Mouse (Mus musculus): Measurements from ENCODE around the gene Dpyd. TPM values are rescaled to one million over a fixed set of nuclear protein-coding genes. Genes with fewer than 3 reads are reported as not detected.

Dpyd gene
- polyA plus RNA-seq, 1 experiment: not detected

DNA sequence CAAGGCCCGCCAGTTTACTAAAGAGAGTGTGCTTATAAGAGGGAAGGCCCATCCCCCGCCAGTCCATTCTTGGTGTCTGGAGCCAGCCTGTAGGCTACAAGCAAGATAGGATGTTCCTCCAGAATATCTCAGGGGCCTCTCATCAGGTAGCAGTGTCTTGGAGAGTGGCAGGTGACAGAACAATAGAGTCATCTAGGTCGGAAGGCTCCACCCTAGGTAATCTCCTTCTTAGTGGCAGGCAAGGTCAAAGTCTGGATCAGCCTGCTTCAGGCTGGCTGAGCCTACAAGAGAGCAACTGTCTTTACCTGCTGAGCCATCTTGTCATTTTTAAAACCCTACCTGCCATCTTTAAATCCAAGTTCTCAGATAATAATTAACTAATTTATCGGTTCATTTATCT lies 596.7 kb downstream of the Dpyd start:
- H3K4me1 ChIP-seq: no peaks in the 10 kb centered on the region
- H3K36me3 ChIP-seq (replicated peaks; ENCODE audit: low read length): no peaks in the 10 kb centered on the region
- H3K9me3 ChIP-seq: peaks cover 27% of the 10 kb centered on the region
- no peaks in the 10 kb centered on the region for H3K27me3 ChIP-seq (replicated peaks)
- no peak overlapping the region for H3K4me3 ChIP-seq (replicated peaks)
- no peak for TF ChIP-seq FLI1 (IDR thresholded peaks at IDR 0.05; ENCODE audit: low read length)
- TF ChIP-seq GATA1 (IDR thresholded peaks at IDR 0.05; ENCODE audit: borderline replicate concordance, low read length): no peak

DNA sequence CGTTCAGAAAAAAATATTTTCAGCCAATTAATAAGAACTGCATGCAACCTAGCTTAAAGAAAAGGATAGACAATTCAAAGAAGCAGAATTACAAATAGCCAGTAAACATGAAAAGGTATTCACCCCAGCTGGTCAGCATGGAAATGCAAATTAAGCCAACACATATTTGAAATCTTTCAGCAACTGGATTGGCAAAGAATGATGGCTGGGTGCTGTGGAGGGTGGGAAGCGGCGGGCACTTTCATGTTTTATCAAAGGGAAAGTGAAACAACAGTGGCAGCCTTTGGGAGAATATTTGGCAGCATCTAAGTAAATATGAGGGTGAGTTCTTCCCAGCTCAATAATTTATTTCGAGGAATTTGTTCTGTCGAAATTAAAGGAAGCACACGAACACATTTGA lies 603.8 kb downstream of the Dpyd start:
- Histone ChIP-seq H3K27me3 (replicated peaks) (no peaks in the 10 kb centered on the region), H3K9me3 (0 out of 2 replicates have a peak, but pooled peaks cover 5% of the 10 kb centered on the region), H3K36me3 (replicated peaks; ENCODE audit: low read length) (no peaks in the 10 kb centered on the region), H3K4me1 (no peaks in the 10 kb centered on the region), H3K4me3 (replicated peaks) (no peak overlapping the region)
- TF ChIP-seq FLI1 (IDR thresholded peaks at IDR 0.05; ENCODE audit: low read length) (no peak), GATA1 (IDR thresholded peaks at IDR 0.05; ENCODE audit: borderline replicate concordance, low read length) (no peak)

- no peaks in the 10 kb centered on the region for H3K27me3 ChIP-seq (replicated peaks)
- no peaks in the 10 kb centered on the region for H3K4me1 ChIP-seq
- no peak overlapping the region for H3K4me3 ChIP-seq (replicated peaks)
- no peaks in the 10 kb centered on the region for H3K36me3 ChIP-seq (replicated peaks; ENCODE audit: low read length)
- TF ChIP-seq FLI1 (IDR thresholded peaks at IDR 0.05; ENCODE audit: low read length) (no peak), GATA1 (IDR thresholded peaks at IDR 0.05; ENCODE audit: borderline replicate concordance, low read length) (no peak)
- peaks cover 4% of the 10 kb centered on the region; the same call in 1 of the 2 replicates for H3K9me3 ChIP-seq
Observed at GRCm38 (mm10) chr3:119168166-119168565, 606.2 kb downstream of the Dpyd start.

DNA sequence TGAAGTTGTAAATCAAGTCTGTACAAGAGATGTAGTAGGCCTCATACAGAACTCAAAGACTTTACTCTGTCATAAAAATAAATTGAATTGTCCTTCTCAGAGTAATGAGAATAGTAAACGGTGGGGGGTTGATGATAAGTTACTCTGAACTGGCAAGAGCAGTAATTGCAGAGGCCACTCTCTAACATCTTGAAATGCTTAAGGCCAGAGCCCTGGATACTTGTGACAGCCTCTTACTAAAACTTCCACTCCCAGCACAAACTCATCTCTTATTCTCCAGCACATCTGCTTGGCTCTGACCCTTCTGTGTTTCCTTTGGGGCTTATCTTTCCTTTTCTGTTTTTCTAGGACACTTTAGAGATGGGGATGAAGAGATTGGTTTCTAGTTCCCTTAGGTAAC lies 606.7 kb downstream of the Dpyd start:
- Histone ChIP-seq H3K36me3 (replicated peaks; ENCODE audit: low read length) (no peaks in the 10 kb centered on the region), H3K27me3 (replicated peaks) (no peaks in the 10 kb centered on the region)
- TF ChIP-seq FLI1 (IDR thresholded peaks at IDR 0.05; ENCODE audit: low read length) (no peak), GATA1 (IDR thresholded peaks at IDR 0.05; ENCODE audit: borderline replicate concordance, low read length) (no peak)

GRCm38 (mm10) chr3:119183261-119183660 lies 621.3 kb downstream of the Dpyd start:
- Histone ChIP-seq H3K4me1 (no peaks in the 10 kb centered on the region), H3K9me3 (peaks cover 4% of the 10 kb centered on the region; the same call in 1 of the 2 replicates), H3K36me3 (replicated peaks; ENCODE audit: low read length) (no peaks in the 10 kb centered on the region), H3K27me3 (replicated peaks) (no peaks in the 10 kb centered on the region), H3K4me3 (replicated peaks) (no peak overlapping the region)
- TF ChIP-seq FLI1 (IDR thresholded peaks at IDR 0.05; ENCODE audit: low read length): no peak
- no peak for TF ChIP-seq GATA1 (IDR thresholded peaks at IDR 0.05; ENCODE audit: borderline replicate concordance, low read length)

More for the DNA sequence above, 606.7 kb downstream of the Dpyd start:
- H3K9me3 ChIP-seq: peaks cover 4% of the 10 kb centered on the region; the same call in 1 of the 2 replicates
- no peaks in the 10 kb centered on the region for H3K4me1 ChIP-seq
- no peak overlapping the region for H3K4me3 ChIP-seq (replicated peaks)

- TF ChIP-seq GATA1 (IDR thresholded peaks at IDR 0.05; ENCODE audit: borderline replicate concordance, low read length) (no peak), FLI1 (IDR thresholded peaks at IDR 0.05; ENCODE audit: low read length) (no peak)
- Histone ChIP-seq H3K27me3 (replicated peaks) (no peaks in the 10 kb centered on the region), H3K9me3 (peaks cover 6% of the 10 kb centered on the region; the same call in 1 of the 2 replicates), H3K36me3 (replicated peaks; ENCODE audit: low read length) (no peaks in the 10 kb centered on the region), H3K4me3 (replicated peaks) (no peak overlapping the region), H3K4me1 (no peaks in the 10 kb centered on the region)
Observed at GRCm38 (mm10) chr3:119194071-119194470, 632.1 kb downstream of the Dpyd start.

DNA sequence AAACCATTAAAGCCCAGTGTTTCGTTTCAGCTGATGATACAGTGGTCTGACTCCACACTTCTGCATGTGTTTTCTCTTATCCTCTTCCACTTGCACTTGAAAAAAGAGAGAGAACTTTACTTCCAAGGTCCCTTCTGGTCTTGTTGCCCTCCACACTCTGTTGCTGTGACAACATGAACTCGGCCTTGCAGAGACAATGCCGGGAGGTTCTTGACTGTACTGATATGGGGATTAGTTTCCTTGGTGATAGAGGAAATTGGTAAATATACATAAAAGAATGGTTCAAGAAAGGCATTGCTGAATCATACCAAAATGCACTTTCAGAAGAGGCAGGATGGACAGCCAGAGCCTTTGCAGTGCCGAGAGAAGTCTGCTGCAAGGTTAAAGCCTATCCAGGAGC lies 633.7 kb downstream of the Dpyd start:
- Histone ChIP-seq H3K9me3 (0 out of 2 replicates have a peak, but pooled peaks cover 3% of the 10 kb centered on the region), H3K27me3 (replicated peaks) (no peaks in the 10 kb centered on the region), H3K36me3 (replicated peaks; ENCODE audit: low read length) (no peaks in the 10 kb centered on the region), H3K4me1 (no peaks in the 10 kb centered on the region), H3K4me3 (replicated peaks) (no peak overlapping the region)
- TF ChIP-seq GATA1 (IDR thresholded peaks at IDR 0.05; ENCODE audit: borderline replicate concordance, low read length) (no peak), FLI1 (IDR thresholded peaks at IDR 0.05; ENCODE audit: low read length) (no peak)

DNA sequence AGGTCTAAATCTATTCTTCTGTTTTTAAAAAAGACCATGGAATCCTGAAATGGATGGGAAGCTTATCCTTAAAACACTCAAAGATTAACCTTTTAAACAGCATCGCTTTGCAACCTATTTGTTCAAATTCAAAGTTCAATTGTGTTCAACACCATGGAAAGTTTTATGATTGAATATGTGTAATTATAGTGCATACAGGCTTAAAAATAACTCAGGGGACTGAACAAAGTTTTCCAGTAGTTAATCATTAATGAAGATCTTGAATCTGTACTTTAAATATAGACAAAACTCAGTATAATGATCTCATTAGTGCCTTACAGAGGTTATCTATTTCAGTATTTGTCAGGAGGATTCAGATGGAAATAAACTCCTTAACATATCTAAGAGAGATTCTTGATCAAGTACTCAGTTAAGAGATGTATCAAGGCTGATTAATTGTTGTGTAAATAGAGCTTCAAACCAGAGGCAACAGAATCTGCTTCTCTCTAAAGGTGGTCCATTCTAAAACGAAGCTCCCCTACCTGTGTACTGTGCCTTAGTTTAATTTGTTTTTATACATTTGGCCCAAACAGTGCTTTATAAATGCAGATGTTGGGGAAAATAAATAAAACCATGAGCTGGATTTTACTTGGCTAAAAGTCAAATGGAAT lies 659.0 kb downstream of the Dpyd start:
- no peaks in the 10 kb centered on the region for H3K27me3 ChIP-seq (replicated peaks)
- H3K9me3 ChIP-seq: peaks cover 13% of the 10 kb centered on the region; the same call in 1 of the 2 replicates
- H3K4me1 ChIP-seq: no peaks in the 10 kb centered on the region
- H3K36me3 ChIP-seq (replicated peaks; ENCODE audit: low read length): no peaks in the 10 kb centered on the region
- TF ChIP-seq GATA1 (IDR thresholded peaks at IDR 0.05; ENCODE audit: borderline replicate concordance, low read length) (no peak), FLI1 (IDR thresholded peaks at IDR 0.05; ENCODE audit: low read length) (no peak)
- no peak overlapping the region for H3K4me3 ChIP-seq (replicated peaks)

- Histone ChIP-seq H3K36me3 (replicated peaks; ENCODE audit: low read length) (no peaks in the 10 kb centered on the region), H3K4me3 (replicated peaks) (no peak overlapping the region), H3K4me1 (no peaks in the 10 kb centered on the region), H3K9me3 (0 out of 2 replicates have a peak, but pooled peaks cover 4% of the 10 kb centered on the region), H3K27me3 (replicated peaks) (no peaks in the 10 kb centered on the region)
- TF ChIP-seq FLI1 (IDR thresholded peaks at IDR 0.05; ENCODE audit: low read length) (no peak), GATA1 (IDR thresholded peaks at IDR 0.05; ENCODE audit: borderline replicate concordance, low read length) (no peak)
Observed at GRCm38 (mm10) chr3:119243181-119243580, 681.3 kb downstream of the Dpyd start.

DNA sequence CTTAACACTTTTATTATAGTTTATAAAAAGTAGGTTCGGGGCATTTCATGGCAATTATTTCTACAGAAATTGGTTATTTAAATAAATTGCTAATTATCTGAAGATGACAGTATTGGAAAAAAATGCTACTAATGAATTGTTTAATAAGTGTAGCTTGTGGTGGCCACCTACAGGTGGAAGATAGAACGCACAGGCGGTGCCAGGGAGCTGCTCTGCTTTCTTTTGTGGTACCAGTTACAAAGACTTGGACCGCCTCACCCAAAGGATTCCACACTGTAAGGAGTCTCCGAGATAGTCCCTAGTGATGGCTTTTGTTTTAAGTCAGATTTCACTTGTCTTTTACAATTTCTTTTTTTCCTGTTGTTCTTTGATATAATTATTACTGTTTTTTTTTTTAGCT lies 694.6 kb downstream of the Dpyd start:
- TF ChIP-seq FLI1 (IDR thresholded peaks at IDR 0.05; ENCODE audit: low read length) (no peak), GATA1 (IDR thresholded peaks at IDR 0.05; ENCODE audit: borderline replicate concordance, low read length) (no peak)
- H3K4me3 ChIP-seq (replicated peaks): no peak overlapping the region
- H3K36me3 ChIP-seq (replicated peaks; ENCODE audit: low read length): no peaks in the 10 kb centered on the region
- no peaks in the 10 kb centered on the region for H3K4me1 ChIP-seq
- no peaks in the 10 kb centered on the region for H3K27me3 ChIP-seq (replicated peaks)
- peaks cover 12% of the 10 kb centered on the region for H3K9me3 ChIP-seq

Data from megakaryocyte, embryonic 14.5 days (primary cell).